Mouse (Mus musculus): Measurements from ENCODE around the gene Camk1g.
A peak's percentile ranks its signal among the peaks of the same experiment; 100 is the strongest.

Camk1g gene

DNA sequence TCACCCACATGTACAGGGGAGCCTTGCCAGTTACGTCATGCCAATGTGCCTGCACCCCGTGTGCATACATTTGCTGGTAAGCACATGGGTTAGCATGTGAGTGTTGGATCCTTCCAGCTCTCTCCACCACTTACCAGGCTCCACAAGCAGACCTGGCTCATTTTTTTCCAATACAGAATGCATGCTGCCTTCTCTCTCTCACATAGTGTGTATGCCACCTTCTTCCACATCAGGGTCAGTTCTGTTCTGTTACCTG lies 19.6 kb downstream of the Camk1g start:
- no peak for DNase-seq (ENCODE audit: low read depth, low spot score)
- Histone ChIP-seq H3K27me3 (ENCODE audit: control insufficient read depth, insufficient read depth, low read length, poor library complexity, severe bottlenecking) (no peaks in the 10 kb centered on the region), H3K36me3 (ENCODE audit: control insufficient read depth, insufficient read depth, low read length, poor library complexity, severe bottlenecking) (no peaks in the 10 kb centered on the region)

- no peaks in the 10 kb centered on the region for H3K36me3 ChIP-seq (ENCODE audit: control insufficient read depth, insufficient read depth, low read length, poor library complexity, severe bottlenecking)
- DNase-seq (ENCODE audit: low read depth, low spot score) = no peak
- no peaks in the 10 kb centered on the region for H3K27me3 ChIP-seq (ENCODE audit: control insufficient read depth, insufficient read depth, low read length, poor library complexity, severe bottlenecking)
Measured at GRCm38 (mm10) chr1:193349702-193350545, 20.2 kb downstream of the Camk1g start.

DNA sequence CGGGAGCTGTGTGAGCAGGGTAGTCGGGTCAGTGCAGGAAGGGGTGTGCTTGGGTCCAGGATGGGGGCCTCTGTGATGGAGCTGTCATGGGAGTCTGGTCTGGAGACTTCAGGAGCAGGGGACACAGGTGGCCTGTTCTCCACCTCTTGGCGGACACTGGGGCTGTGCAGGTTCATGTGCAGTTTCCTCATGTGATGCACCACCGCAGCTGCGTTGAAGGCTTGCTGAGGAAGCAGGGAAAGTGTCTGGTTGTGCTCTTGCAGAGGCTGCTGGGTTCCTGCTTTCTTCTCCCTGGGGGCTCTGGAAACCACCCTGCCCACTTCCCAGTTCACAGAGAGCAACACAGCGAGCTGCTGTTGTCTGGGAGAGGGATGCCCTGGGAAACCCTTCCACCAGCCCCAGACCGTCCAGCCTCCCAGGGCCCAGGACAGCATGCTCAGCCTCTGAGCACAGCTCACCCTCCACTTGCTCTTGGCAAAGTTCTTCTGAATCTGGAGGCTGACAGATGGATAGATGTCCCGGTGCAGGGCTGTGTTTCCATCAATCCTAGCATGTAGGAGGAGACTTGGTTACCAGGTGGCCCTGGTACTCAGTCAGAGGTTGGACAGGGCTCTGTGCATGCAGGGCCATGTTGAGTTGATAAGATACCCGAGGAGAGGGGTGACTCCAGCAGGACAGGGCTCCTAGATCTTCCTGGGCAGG lies 21.7 kb downstream of the Camk1g start:
- Histone ChIP-seq H3K36me3 (ENCODE audit: control insufficient read depth, insufficient read depth, low read length, poor library complexity, severe bottlenecking) (no peaks in the 10 kb centered on the region), H3K27me3 (ENCODE audit: control insufficient read depth, insufficient read depth, low read length, poor library complexity, severe bottlenecking) (no peaks in the 10 kb centered on the region)
- no peak for DNase-seq (ENCODE audit: low read depth, low spot score)

DNA sequence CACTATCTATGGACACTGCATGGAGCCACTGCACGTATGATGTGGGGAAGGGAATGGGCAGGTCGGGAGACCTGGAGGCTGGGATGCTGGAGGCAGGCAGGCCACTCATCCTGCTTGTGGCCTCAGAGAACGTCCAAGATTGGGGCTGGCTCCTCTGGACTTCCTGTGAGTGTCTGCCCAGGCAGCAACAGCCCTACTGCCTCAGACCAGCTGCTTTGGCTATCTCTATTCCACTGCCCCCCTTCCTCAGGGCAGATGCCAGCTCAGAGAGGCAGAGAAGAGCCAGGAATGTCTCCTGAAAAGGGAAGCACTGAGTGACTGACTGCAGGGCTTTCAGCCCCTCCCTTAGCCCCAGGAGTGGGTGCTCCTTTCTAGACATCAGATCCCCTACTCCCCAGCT lies 23.2 kb downstream of the Camk1g start:
- H3K36me3 ChIP-seq (ENCODE audit: control insufficient read depth, insufficient read depth, low read length, poor library complexity, severe bottlenecking) = no peaks in the 10 kb centered on the region
- no peak for DNase-seq (ENCODE audit: low read depth, low spot score)
- no peaks in the 10 kb centered on the region for H3K27me3 ChIP-seq (ENCODE audit: control insufficient read depth, insufficient read depth, low read length, poor library complexity, severe bottlenecking)

GRCm38 (mm10) chr1:193344976-193345375 lies 25.1 kb downstream of the Camk1g start:
- H3K36me3 ChIP-seq (ENCODE audit: control insufficient read depth, insufficient read depth, low read length, poor library complexity, severe bottlenecking) = no peaks in the 10 kb centered on the region
- no peaks in the 10 kb centered on the region for H3K27me3 ChIP-seq (ENCODE audit: control insufficient read depth, insufficient read depth, low read length, poor library complexity, severe bottlenecking)
- no peak for DNase-seq (ENCODE audit: low read depth, low spot score)

DNA sequence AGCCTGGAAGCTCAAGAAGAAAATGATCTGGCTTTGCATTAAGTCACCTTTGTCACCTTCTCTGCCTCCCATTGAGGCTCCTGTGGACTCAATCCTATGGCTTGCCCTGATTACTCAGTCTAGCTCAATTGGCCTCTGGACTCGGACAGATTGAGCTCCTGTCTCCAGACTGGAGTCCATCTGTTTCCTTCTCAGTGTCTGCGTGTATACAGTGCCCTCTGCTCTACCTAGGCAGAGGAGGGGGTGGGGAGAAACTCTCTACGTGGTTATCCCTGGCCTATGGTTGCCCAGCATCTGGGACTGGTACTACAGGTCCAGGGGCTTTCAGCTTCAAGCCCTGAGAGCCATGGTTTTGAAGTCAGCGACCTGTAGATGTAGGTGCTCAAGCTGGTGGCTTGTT lies 26.2 kb downstream of the Camk1g start:
- no peak for DNase-seq (ENCODE audit: low read depth, low spot score)
- no peaks in the 10 kb centered on the region for H3K27me3 ChIP-seq (ENCODE audit: control insufficient read depth, insufficient read depth, low read length, poor library complexity, severe bottlenecking)
- H3K36me3 ChIP-seq (ENCODE audit: control insufficient read depth, insufficient read depth, low read length, poor library complexity, severe bottlenecking) = no peaks in the 10 kb centered on the region

GRCm38 (mm10) chr1:193342198-193342946 lies 27.7 kb downstream of the Camk1g start:
- DNase-seq (ENCODE audit: low read depth, low spot score) = no peak
- Histone ChIP-seq H3K27me3 (ENCODE audit: control insufficient read depth, insufficient read depth, low read length, poor library complexity, severe bottlenecking) (no peaks in the 10 kb centered on the region), H3K36me3 (ENCODE audit: control insufficient read depth, insufficient read depth, low read length, poor library complexity, severe bottlenecking) (no peaks in the 10 kb centered on the region)

- DNase-seq (ENCODE audit: low read depth, low spot score) = peak; percentile 14
- Histone ChIP-seq H3K27me3 (ENCODE audit: control insufficient read depth, insufficient read depth, low read length, poor library complexity, severe bottlenecking) (no peaks in the 10 kb centered on the region), H3K36me3 (ENCODE audit: control insufficient read depth, insufficient read depth, low read length, poor library complexity, severe bottlenecking) (no peaks in the 10 kb centered on the region)
Measured at GRCm38 (mm10) chr1:193338363-193338995, 31.6 kb downstream of the Camk1g start.

DNA sequence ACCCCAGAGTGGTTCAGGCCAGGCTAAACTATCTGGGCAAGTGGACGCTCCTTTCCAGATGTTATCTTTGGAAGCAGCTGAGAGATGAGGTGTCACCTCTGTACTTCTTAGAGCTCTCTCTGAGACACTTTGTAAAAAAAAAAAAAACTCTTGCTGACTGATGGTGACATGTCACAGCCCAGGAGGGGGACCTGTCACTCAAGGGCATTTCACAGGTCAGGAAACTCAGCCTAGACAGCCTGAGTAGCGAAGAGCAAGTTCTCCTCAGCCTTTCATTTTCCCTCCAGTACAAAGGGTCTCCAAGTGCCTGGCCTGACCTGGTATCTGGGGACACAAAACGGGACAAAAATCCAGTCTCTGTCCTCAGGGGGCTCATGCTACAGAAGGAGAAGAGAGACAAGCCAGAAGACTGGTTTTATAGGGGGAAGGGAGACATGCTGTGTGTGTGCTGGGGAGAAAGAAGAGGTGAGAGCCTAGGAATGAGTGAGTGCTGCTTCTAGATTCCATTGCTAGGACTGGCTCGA lies 32.2 kb downstream of the Camk1g start:
- H3K27me3 ChIP-seq (ENCODE audit: control insufficient read depth, insufficient read depth, low read length, poor library complexity, severe bottlenecking) = no peaks in the 10 kb centered on the region
- no peaks in the 10 kb centered on the region for H3K36me3 ChIP-seq (ENCODE audit: control insufficient read depth, insufficient read depth, low read length, poor library complexity, severe bottlenecking)
- no peak for DNase-seq (ENCODE audit: low read depth, low spot score)

DNA sequence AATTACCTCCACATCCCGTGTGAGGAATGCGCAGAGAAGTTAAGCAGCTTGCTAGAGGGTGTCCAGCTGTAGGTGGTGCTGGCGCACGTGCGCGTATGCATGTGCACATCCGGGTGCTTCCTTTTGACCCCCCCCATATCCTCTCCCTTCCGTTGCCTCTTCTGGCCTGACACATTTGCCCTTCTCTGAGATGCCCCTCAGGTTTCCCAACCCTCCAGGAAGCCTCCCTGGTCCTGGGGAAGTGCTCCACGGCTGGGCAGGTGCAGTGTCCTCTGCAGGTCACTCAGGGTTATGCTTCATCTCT lies 33.1 kb downstream of the Camk1g start:
- no peaks in the 10 kb centered on the region for H3K27me3 ChIP-seq (ENCODE audit: control insufficient read depth, insufficient read depth, low read length, poor library complexity, severe bottlenecking)
- peak; percentile 64 for DNase-seq (ENCODE audit: low read depth, low spot score)
- no peaks in the 10 kb centered on the region for H3K36me3 ChIP-seq (ENCODE audit: control insufficient read depth, insufficient read depth, low read length, poor library complexity, severe bottlenecking)

GRCm38 (mm10) chr1:193336122-193337017 lies 33.7 kb downstream of the Camk1g start:
- no peaks in the 10 kb centered on the region for H3K27me3 ChIP-seq (ENCODE audit: control insufficient read depth, insufficient read depth, low read length, poor library complexity, severe bottlenecking)
- no peaks in the 10 kb centered on the region for H3K36me3 ChIP-seq (ENCODE audit: control insufficient read depth, insufficient read depth, low read length, poor library complexity, severe bottlenecking)
- peak; percentile 27 for DNase-seq (ENCODE audit: low read depth, low spot score)

DNA sequence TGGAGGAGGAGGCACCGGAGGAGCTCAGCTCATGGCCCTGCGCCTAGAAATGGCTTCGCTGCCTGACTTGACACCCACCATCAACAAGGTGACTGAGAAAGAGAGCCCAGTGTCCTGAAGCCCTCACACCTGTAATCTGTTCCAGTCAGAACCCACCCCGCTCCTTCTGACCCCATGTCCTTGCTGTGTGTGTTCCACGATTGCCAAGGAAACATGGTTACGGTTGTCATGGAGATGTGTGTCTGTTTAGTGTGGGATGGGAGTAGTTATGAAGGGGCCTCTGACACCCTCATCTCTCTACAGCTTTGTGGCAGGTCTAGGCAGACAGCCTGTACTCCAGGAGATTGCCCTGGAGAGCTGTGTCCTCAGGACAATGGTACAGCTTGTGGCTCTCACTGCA lies 35.6 kb downstream of the Camk1g start:
- DNase-seq (ENCODE audit: low read depth, low spot score) = no peak
- H3K27me3 ChIP-seq (ENCODE audit: control insufficient read depth, insufficient read depth, low read length, poor library complexity, severe bottlenecking) = no peaks in the 10 kb centered on the region
- H3K36me3 ChIP-seq (ENCODE audit: control insufficient read depth, insufficient read depth, low read length, poor library complexity, severe bottlenecking) = no peaks in the 10 kb centered on the region

- H3K36me3 ChIP-seq (ENCODE audit: control insufficient read depth, insufficient read depth, low read length, poor library complexity, severe bottlenecking) = no peaks in the 10 kb centered on the region
- no peak for DNase-seq (ENCODE audit: low read depth, low spot score)
- no peaks in the 10 kb centered on the region for H3K27me3 ChIP-seq (ENCODE audit: control insufficient read depth, insufficient read depth, low read length, poor library complexity, severe bottlenecking)
Measured at GRCm38 (mm10) chr1:193333776-193334175, 36.3 kb downstream of the Camk1g start.

GRCm38 (mm10) chr1:193332671-193333070 lies 37.4 kb downstream of the Camk1g start:
- DNase-seq (ENCODE audit: low read depth, low spot score) = no peak
- Histone ChIP-seq H3K27me3 (ENCODE audit: control insufficient read depth, insufficient read depth, low read length, poor library complexity, severe bottlenecking) (no peaks in the 10 kb centered on the region), H3K36me3 (ENCODE audit: control insufficient read depth, insufficient read depth, low read length, poor library complexity, severe bottlenecking) (no peaks in the 10 kb centered on the region)

All from splenic B cell, adult 2 months (primary cell).